Mouse (Mus musculus) adrenal gland, postnatal 14 days (tissue): ENCODE measurements around the gene Odf3. TPM values are rescaled to one million over a fixed set of nuclear protein-coding genes. Genes with fewer than 3 reads are reported as not detected.
A peak's percentile ranks its signal among the peaks of the same experiment; 100 is the strongest.

Experiments
- DNase-seq: peaks from one replicate; pipeline ENCODE4 v3.0.0; 2021; ENCODE audit warnings: mixed read lengths
- long read RNA-seq, 2 experiments: library from polyadenylated mRNA; stranded (forward); transcript quantifications; one replicate each; pipeline ENCODE4 v2.0.0; 2021
- total RNA-seq: library from RNA; stranded (reverse); gene quantifications from 2 replicates; pipeline ENCODE4 v1.2.3, GENCODE M21; 2021

Gene Odf3
- not detected in 2 replicates for total RNA-seq
- long read RNA-seq, experiment 1: 0 reads
- long read RNA-seq, experiment 2: 0 reads

GRCm38 (mm10) chr7:140847755-140848580 is at the start of gene Odf3:
Gene Odf3 (plus strand): TSS chr7:140847805.
- peak; percentile 91 for DNase-seq

- no peak for DNase-seq
Observed at GRCm38 (mm10) chr7:140798212-140798611, 49.4 kb upstream of the Odf3 start.

- no peak for DNase-seq
Observed at GRCm38 (mm10) chr7:140802629-140803028, 45.0 kb upstream of the Odf3 start.

GRCm38 (mm10) chr7:140805704-140806103 is 41.9 kb upstream of the Odf3 start:
- peak; percentile 81 for DNase-seq

- DNase-seq: no peak
Observed at GRCm38 (mm10) chr7:140810496-140810895, 37.1 kb upstream of the Odf3 start.

GRCm38 (mm10) chr7:140811714-140812113 is 35.9 kb upstream of the Odf3 start:
- no peak for DNase-seq

- DNase-seq: no peak
Observed at GRCm38 (mm10) chr7:140812850-140813249, 34.8 kb upstream of the Odf3 start.

GRCm38 (mm10) chr7:140820173-140820572 is 27.4 kb upstream of the Odf3 start:
- no peak for DNase-seq

- no peak for DNase-seq
Observed at GRCm38 (mm10) chr7:140821305-140821652, 26.3 kb upstream of the Odf3 start.

GRCm38 (mm10) chr7:140821653-140822329 is 25.8 kb upstream of the Odf3 start, which contains the start of gene Zfp941:
Gene Zfp941 (minus strand): TSS chr7:140822178.
- peak; percentile 74 for DNase-seq

- no peak for DNase-seq
Observed at GRCm38 (mm10) chr7:140822731-140823130, 24.9 kb upstream of the Odf3 start.

- peak; percentile 52 for DNase-seq
Observed at GRCm38 (mm10) chr7:140828171-140828881, 19.3 kb upstream of the Odf3 start.

- no peak for DNase-seq
Observed at GRCm38 (mm10) chr7:140831447-140831846, 16.2 kb upstream of the Odf3 start.

GRCm38 (mm10) chr7:140833341-140833740 is 14.3 kb upstream of the Odf3 start:
- no peak for DNase-seq

GRCm38 (mm10) chr7:140834968-140835757 is 12.4 kb upstream of the Odf3 start, which contains the start of gene Urah:
Gene Urah (plus strand): TSS chr7:140835018.
- peak; percentile 72 for DNase-seq

GRCm38 (mm10) chr7:140835758-140836087 is 11.9 kb upstream of the Odf3 start:
- no peak for DNase-seq

- no peak for DNase-seq
Observed at GRCm38 (mm10) chr7:140836243-140837115, 11.1 kb upstream of the Odf3 start.

GRCm38 (mm10) chr7:140839556-140839955 is 8.0 kb upstream of the Odf3 start:
- DNase-seq: no peak

- no peak for DNase-seq
Observed at GRCm38 (mm10) chr7:140840750-140841735, 6.6 kb upstream of the Odf3 start.

GRCm38 (mm10) chr7:140843806-140844205 is 3.8 kb upstream of the Odf3 start:
- DNase-seq: peak; percentile 2
